Mouse (Mus musculus) MEL (cell line): ENCODE measurements around the gene Gpr162. TPM values are rescaled to one million over a fixed set of nuclear protein-coding genes. Genes with fewer than 3 reads are reported as not detected.

Source experiments
- DNase-seq: peaks from one replicate; pipeline ENCODE4 v3.0.0; 2011; ENCODE audit warnings: low read depth, low spot score
- H3K27ac ChIP-seq: 2 replicates; pipeline ENCODE4 v1.5.1; 2012; ENCODE audit warnings: low read depth, mild to moderate bottlenecking, control low read depth, low read length, moderate library complexity; ENCODE audit not compliant: control insufficient read depth
- H3K27me3 ChIP-seq, 2 experiments: fragments of 150-350 bp in 1 of 2; sonication (generic) in 1 of 2; 2 replicates each; pipeline ENCODE4 v1.6.1; 2012; ENCODE audit warnings: low read length in 2 of 2, mild to moderate bottlenecking in 2 of 2, improper control_type of control experiment in 1 of 2, moderate library complexity in 1 of 2; ENCODE audit not compliant: insufficient read depth in 2 of 2, control insufficient read depth in 1 of 2
- H3K36me3 ChIP-seq, 2 experiments: 2 replicates each; pipeline ENCODE4 v1.6.1; 2012 to 2014; ENCODE audit warnings: low read length in 2 of 2, improper control_type of control experiment in 1 of 2, inconsistent platforms in 1 of 2, mild to moderate bottlenecking in 1 of 2; ENCODE audit not compliant: insufficient read depth in 2 of 2, control insufficient read depth in 1 of 2
- H3K4me1 ChIP-seq, 2 experiments: fragments of 150-350 bp in 1 of 2; sonication (generic) in 1 of 2; 2 replicates each; pipeline ENCODE4 v1.6.1; 2012; ENCODE audit warnings: low read length in 2 of 2, improper control_type of control experiment in 1 of 2, mild to moderate bottlenecking in 1 of 2; ENCODE audit not compliant: insufficient read depth in 2 of 2, control insufficient read depth in 1 of 2
- H3K4me3 ChIP-seq, 2 experiments: fragments of 150-350 bp in 1 of 2; sonication (generic) in 1 of 2; 2 replicates each; pipeline ENCODE4 v1.5.1; 2012; ENCODE audit warnings: low read depth in 2 of 2, low read length in 2 of 2, mild to moderate bottlenecking in 2 of 2, moderate library complexity in 2 of 2, control low read depth in 1 of 2, improper control_type of control experiment in 1 of 2; ENCODE audit not compliant: control insufficient read depth in 1 of 2, insufficient read depth in 1 of 2
- H3K79me2 ChIP-seq: 2 replicates; pipeline ENCODE4 v1.6.1; 2012; ENCODE audit warnings: mild to moderate bottlenecking, low read length, moderate library complexity; ENCODE audit not compliant: control insufficient read depth, poor library complexity, insufficient read depth
- H3K9ac ChIP-seq: 2 replicates; pipeline ENCODE4 v1.6.1; 2012; ENCODE audit warnings: low read depth, mild to moderate bottlenecking, control low read depth, low read length, moderate library complexity; ENCODE audit not compliant: control insufficient read depth, poor library complexity, severe bottlenecking
- H3K9me3 ChIP-seq: fragments of 150-350 bp; sonication (generic); replicated peaks from 2 replicates; pipeline ENCODE4 v1.6.1; 2012; ENCODE audit warnings: mild to moderate bottlenecking, low read length, improper control_type of control experiment, moderate library complexity; ENCODE audit not compliant: insufficient read depth
- CTCF ChIP-seq, 3 experiments: IDR thresholded peaks in 2 of 3; conservative IDR thresholded peaks in 1 of 3; 2 replicates each; pipeline ENCODE4 v1.5.1; 2011 to 2012; ENCODE audit warnings: low read length in 3 of 3, low read depth in 2 of 3, mild to moderate bottlenecking in 2 of 3, improper control_type of control experiment in 1 of 3, inconsistent platforms in 1 of 3, mixed read lengths in 1 of 3, moderate library complexity in 1 of 3; ENCODE audit not compliant: control insufficient read depth in 1 of 3, insufficient read depth in 1 of 3, poor library complexity in 1 of 3, severe bottlenecking in 1 of 3
- ETS1 ChIP-seq: IDR thresholded peaks from 2 replicates; pipeline ENCODE4 v1.6.1; 2012; ENCODE audit warnings: low read depth, mild to moderate bottlenecking, inconsistent platforms, low read length, improper control_type of control experiment, moderate library complexity
- GATA1 ChIP-seq: IDR thresholded peaks from 2 replicates; pipeline ENCODE4 v1.6.1; 2011; ENCODE audit warnings: low read depth, low read length, improper control_type of control experiment
- HCFC1 ChIP-seq: IDR thresholded peaks from 2 replicates; pipeline ENCODE4 v1.6.1; 2012; ENCODE audit warnings: low read depth, mild to moderate bottlenecking, inconsistent platforms, low read length, improper control_type of control experiment, moderate library complexity
- MAFK ChIP-seq: IDR thresholded peaks from 2 replicates; pipeline ENCODE4 v1.6.1; 2011; ENCODE audit warnings: low read depth, mild to moderate bottlenecking, low read length, improper control_type of control experiment, borderline replicate concordance
- MAX ChIP-seq: IDR thresholded peaks from 2 replicates; pipeline ENCODE4 v1.6.1; 2011; ENCODE audit warnings: low read length, improper control_type of control experiment
- MAZ ChIP-seq: IDR thresholded peaks from 2 replicates; pipeline ENCODE4 v1.6.1; 2012; ENCODE audit warnings: low read depth, mild to moderate bottlenecking, inconsistent platforms, low read length, improper control_type of control experiment
- MEF2A ChIP-seq: IDR thresholded peaks from 2 replicates; pipeline ENCODE4 v1.6.1; 2014; ENCODE audit warnings: low read depth, mild to moderate bottlenecking, inconsistent platforms, low read length, improper control_type of control experiment; ENCODE audit not compliant: poor library complexity, insufficient replicate concordance, severe bottlenecking; ENCODE audit errors: extremely low read depth
- MYB ChIP-seq: IDR thresholded peaks from 2 replicates; pipeline ENCODE4 v1.6.1; 2011; ENCODE audit warnings: mild to moderate bottlenecking, low read depth, low read length, improper control_type of control experiment
- NRF1 ChIP-seq: IDR thresholded peaks from 2 replicates; pipeline ENCODE4 v1.6.1; 2014; ENCODE audit warnings: low read depth, mild to moderate bottlenecking, inconsistent platforms, low read length, improper control_type of control experiment, moderate library complexity; ENCODE audit not compliant: poor library complexity, insufficient read depth, severe bottlenecking
- POLR2A ChIP-seq, 2 experiments: IDR thresholded peaks; 2 replicates each; pipeline ENCODE4 v1.6.1; 2011 to 2012; ENCODE audit warnings: low read length in 2 of 2, mild to moderate bottlenecking in 2 of 2, control low read depth in 1 of 2, improper control_type of control experiment in 1 of 2, low read depth in 1 of 2, moderate library complexity in 1 of 2; ENCODE audit not compliant: control insufficient read depth in 1 of 2, insufficient read depth in 1 of 2, poor library complexity in 1 of 2
- POLR2AphosphoS2 ChIP-seq: IDR thresholded peaks from 2 replicates; pipeline ENCODE4 v1.6.1; 2011; ENCODE audit warnings: low read length, improper control_type of control experiment
- POLR2AphosphoS5 ChIP-seq: IDR thresholded peaks from 2 replicates; pipeline ENCODE4 v1.6.1; 2012; ENCODE audit warnings: low read depth, borderline replicate concordance, mild to moderate bottlenecking, inconsistent platforms, low read length, moderate library complexity, mixed read lengths
- RAD21 ChIP-seq: IDR thresholded peaks from 2 replicates; pipeline ENCODE4 v1.6.1; 2011; ENCODE audit warnings: mild to moderate bottlenecking, low read depth, low read length, improper control_type of control experiment
- TAL1 ChIP-seq: IDR thresholded peaks from 2 replicates; pipeline ENCODE4 v1.6.1; 2012; ENCODE audit warnings: mild to moderate bottlenecking, inconsistent platforms, low read length, moderate library complexity, mixed read lengths
- TBP ChIP-seq: IDR thresholded peaks from 2 replicates; pipeline ENCODE4 v1.8.0; 2011; ENCODE audit warnings: low read depth, low read length, improper control_type of control experiment
- TCF12 ChIP-seq: IDR thresholded peaks from 2 replicates; pipeline ENCODE4 v1.6.1; 2014; ENCODE audit warnings: low read depth, mild to moderate bottlenecking, inconsistent platforms, low read length, improper control_type of control experiment, moderate library complexity
- UBTF ChIP-seq: IDR thresholded peaks from 2 replicates; pipeline ENCODE4 v1.6.1; 2012; ENCODE audit warnings: low read depth, mild to moderate bottlenecking, inconsistent platforms, low read length, improper control_type of control experiment, moderate library complexity, borderline replicate concordance; ENCODE audit not compliant: insufficient read depth
- ZC3H11A ChIP-seq: IDR thresholded peaks from 2 replicates; pipeline ENCODE4 v1.6.1; 2012; ENCODE audit warnings: low read depth, mild to moderate bottlenecking, inconsistent platforms, low read length, improper control_type of control experiment
- ZKSCAN1 ChIP-seq: IDR thresholded peaks from 2 replicates; pipeline ENCODE4 v1.6.1; 2012; ENCODE audit warnings: low read depth, mild to moderate bottlenecking, inconsistent platforms, low read length, improper control_type of control experiment, moderate library complexity
- ZMIZ1 ChIP-seq: IDR thresholded peaks from 2 replicates; pipeline ENCODE4 v1.6.1; 2012; ENCODE audit warnings: low read depth, mild to moderate bottlenecking, inconsistent platforms, low read length, improper control_type of control experiment, moderate library complexity
- ZNF384 ChIP-seq: IDR thresholded peaks from 2 replicates; pipeline ENCODE4 v1.6.1; 2012; ENCODE audit warnings: low read depth, mild to moderate bottlenecking, inconsistent platforms, low read length, improper control_type of control experiment
- polyA plus RNA-seq, 2 experiments: library from polyadenylated mRNA; stranded (reverse) in 1 of 2; unstranded in 1 of 2; fragments of >175 nt in 1 of 2; fragments of >200 nt in 1 of 2; gene quantifications; 2 replicates each; pipeline versions ENCODE4 v1.2.1 to v1.2.4; 2012; ENCODE audit warnings: low replicate concordance in 2 of 2, low read depth in 1 of 2; ENCODE audit not compliant: insufficient read length in 2 of 2, insufficient read depth in 1 of 2, missing spikeins in 1 of 2
- total RNA-seq: library from RNA; depleted of rRNA; stranded (reverse); fragments of 300-350 nt; gene quantifications from 2 replicates; pipeline ENCODE4 v1.2.3, GENCODE M21; 2012

Gene Gpr162
- total and polyA plus RNA-seq, 3 experiments, result 0.08 to 0.84 TPM; not detected in 1

- TF ChIP-seq POLR2AphosphoS2 (no peak), MAZ (no peak), GATA1 (no peak), NRF1 (no peak), ZC3H11A (no peak), CTCF (IDR thresholded peaks at IDR 0.05 in 2 of 3, conservative IDR thresholded peaks at IDR 0.05 in 1 of 3; ENCODE audit: control insufficient read depth in 1 of 3, insufficient read depth in 1 of 3, low read depth in 2 of 3, low read length in 3 of 3, poor library complexity in 1 of 3, severe bottlenecking in 1 of 3) (no peak)
Measured at GRCm38 (mm10) chr6:124883351-124883750, 19.6 kb upstream of the Gpr162 start (continued).

GRCm38 (mm10) chr6:124881821-124882220 is 18.0 kb upstream of the Gpr162 start:
- Histone ChIP-seq H3K27ac (no peak overlapping the region), H3K4me3 (no peak overlapping the region), H3K27me3 (peaks cover 8 to 9% of the 10 kb centered on the region in 2 experiments), H3K9me3 (no peaks in the 10 kb centered on the region), H3K36me3 (no peaks in the 10 kb centered on the region), H3K79me2 (no peaks in the 10 kb centered on the region), H3K9ac (no peak overlapping the region), H3K4me1 (no peaks in the 10 kb centered on the region)
- no peak for DNase-seq
- no peak for TF ChIP-seq MYB
- no peak for TF ChIP-seq ZKSCAN1
- TF ChIP-seq POLR2A (IDR thresholded peaks at IDR 0.05; ENCODE audit: control insufficient read depth in 1 of 2, insufficient read depth in 1 of 2, low read depth in 1 of 2, low read length in 2 of 2, poor library complexity in 1 of 2), result no peak
- no peak for TF ChIP-seq TAL1
- no peak for TF ChIP-seq ZMIZ1
- TF ChIP-seq UBTF, result no peak
- TF ChIP-seq RAD21, result no peak
- no peak for TF ChIP-seq TBP
- TF ChIP-seq POLR2AphosphoS2, result no peak
- TF ChIP-seq GATA1, result no peak
- no peak for TF ChIP-seq ZNF384
- no peak for TF ChIP-seq MAX

- H3K4me3 ChIP-seq, result no peak overlapping the region
Measured at GRCm38 (mm10) chr6:124879390-124879789, 15.6 kb upstream of the Gpr162 start.

More at GRCm38 (mm10) chr6:124879390-124879789, 15.6 kb upstream of the Gpr162 start:
- Histone ChIP-seq H3K4me1 (no peaks in the 10 kb centered on the region), H3K27me3 (peaks cover 13% of the 10 kb centered on the region in 2 experiments), H3K36me3 (no peaks in the 10 kb centered on the region), H3K27ac (no peak overlapping the region), H3K9ac (no peak overlapping the region), H3K79me2 (no peaks in the 10 kb centered on the region), H3K9me3 (no peaks in the 10 kb centered on the region)
- TF ChIP-seq TAL1 (no peak), POLR2A (IDR thresholded peaks at IDR 0.05; ENCODE audit: control insufficient read depth in 1 of 2, insufficient read depth in 1 of 2, low read depth in 1 of 2, low read length in 2 of 2, poor library complexity in 1 of 2) (no peak), MEF2A (no peak), MAFK (no peak), HCFC1 (no peak), MYB (no peak), ETS1 (no peak), POLR2AphosphoS5 (no peak), TCF12 (no peak), NRF1 (no peak)
- DNase-seq, result no peak
